Mouse (Mus musculus) cortical plate, adult 2 months (tissue): Measurements from ENCODE around the gene Tktl2. TPM values are rescaled to one million over a fixed set of nuclear protein-coding genes. Genes with fewer than 3 reads are reported as not detected.

Source experiments
- H3K27ac ChIP-seq: fragments of 200-500 bp; 2 replicates; pipeline ENCODE4 v1.5.1; 2012; ENCODE audit warnings: low read length, control low read depth, inconsistent platforms; ENCODE audit not compliant: insufficient read depth
- H3K4me1 ChIP-seq: fragments of 200-500 bp; 2 replicates; pipeline ENCODE4 v1.6.1; 2011; ENCODE audit warnings: low read length; ENCODE audit not compliant: control insufficient read depth, insufficient read depth
- H3K4me3 ChIP-seq: fragments of 200-500 bp; 2 replicates; pipeline ENCODE4 v1.5.1; 2011; ENCODE audit warnings: mild to moderate bottlenecking, low read length, control low read depth; ENCODE audit not compliant: insufficient read depth
- CTCF ChIP-seq: fragments of 200-500 bp; IDR thresholded peaks from 2 replicates; pipeline ENCODE4 v1.5.1; 2011; ENCODE audit warnings: mild to moderate bottlenecking, control low read depth, low read length; ENCODE audit not compliant: insufficient read depth; ENCODE audit errors: extremely low read depth
- POLR2A ChIP-seq: fragments of 200-500 bp; IDR thresholded peaks from 2 replicates; pipeline ENCODE4 v1.6.1; 2011; ENCODE audit warnings: mild to moderate bottlenecking, low read length, control low read depth; ENCODE audit not compliant: insufficient read depth; ENCODE audit errors: extremely low read depth
- polyA plus RNA-seq: library from polyadenylated mRNA; depleted of rRNA; stranded (reverse); fragments of >200 nt; gene quantifications from 2 replicates; pipeline ENCODE4 v1.2.3, GENCODE M21; 2012; rRNA removed

Tktl2 gene
- 0.13 and 0.17 TPM in 2 replicates for polyA plus RNA-seq

DNA sequence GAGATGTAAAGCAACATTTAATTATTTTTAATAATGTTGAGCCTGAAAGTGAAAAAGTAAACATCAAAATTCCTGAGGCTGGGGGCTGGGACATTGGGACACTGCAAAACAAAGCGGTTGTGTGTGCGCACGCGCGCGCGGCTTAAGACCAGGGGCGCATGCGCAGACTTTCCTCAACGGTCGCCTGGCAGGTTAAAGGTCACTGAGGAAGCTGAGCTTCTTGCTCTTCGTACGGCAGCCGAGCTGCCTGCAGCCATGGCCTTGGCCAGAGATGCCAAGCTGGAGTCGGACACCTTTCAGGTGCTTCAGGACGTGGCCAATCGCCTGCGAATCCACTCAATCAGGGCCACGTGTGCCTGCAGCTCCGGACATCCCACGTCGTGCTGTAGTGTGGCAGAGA is at the start of gene Tktl2:
Gene Tktl2, plus strand, starts transcription at position 220 of the 400 bp plus-strand sequence.
- Histone ChIP-seq H3K27ac (no peak within 1 kb of the TSS), H3K4me1 (no peaks in the 10 kb centered on the region), H3K4me3 (no peak within 1 kb of the TSS)
- TF ChIP-seq CTCF (no peak), POLR2A (no peak)

DNA sequence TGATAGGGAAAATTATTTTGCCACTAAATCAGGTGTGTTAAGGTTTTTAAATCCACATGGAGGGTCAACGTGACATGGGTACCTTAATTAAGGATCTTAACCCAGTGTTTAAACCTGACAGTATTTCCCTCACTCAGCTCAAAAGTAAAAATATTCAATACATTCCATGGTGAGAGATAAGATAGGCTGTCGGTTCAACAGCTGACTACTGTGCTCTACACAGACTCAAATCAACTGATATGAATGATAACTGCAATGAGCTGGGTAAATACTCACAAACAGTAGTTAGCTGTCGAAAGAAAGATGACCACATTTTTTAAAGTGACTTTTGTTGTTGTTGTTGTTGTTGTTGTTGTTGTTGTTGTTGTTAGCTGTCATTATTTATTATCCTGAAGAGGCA is 41.7 kb upstream of the Tktl2 start:
- no peak for TF ChIP-seq CTCF
- no peak for TF ChIP-seq POLR2A
- H3K27ac ChIP-seq, result no peak overlapping the region
- H3K4me3 ChIP-seq, result no peak overlapping the region
- no peaks in the 10 kb centered on the region for H3K4me1 ChIP-seq

DNA sequence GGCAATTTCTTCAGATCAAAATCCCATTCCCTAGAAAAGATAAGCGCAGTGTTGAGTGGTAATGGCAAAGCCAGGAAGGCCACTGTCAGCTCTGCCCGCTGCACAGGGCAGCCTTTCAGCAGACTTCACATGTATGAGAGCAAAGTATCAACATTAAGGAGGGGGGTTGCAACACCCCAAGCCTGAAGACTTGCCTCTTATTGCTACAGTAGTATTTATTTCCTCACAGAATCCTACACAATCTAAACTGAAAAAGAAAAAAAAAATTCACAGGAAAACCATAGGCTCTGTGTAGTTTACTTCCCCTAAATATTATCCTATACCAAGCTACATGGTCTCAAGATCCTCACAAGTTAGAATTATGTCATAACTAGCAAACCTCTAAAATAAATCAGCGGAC is 34.7 kb upstream of the Tktl2 start:
- TF ChIP-seq CTCF (no peak), POLR2A (no peak)
- Histone ChIP-seq H3K4me3 (no peak overlapping the region), H3K4me1 (no peaks in the 10 kb centered on the region), H3K27ac (no peak overlapping the region)

GRCm38 (mm10) chr8:66486084-66486763 is 25.3 kb upstream of the Tktl2 start, which contains the start of gene Tma16:
Gene Tma16, minus strand, starts transcription at chr8:66486530.
- no peak for TF ChIP-seq CTCF
- no peak; the same call in 1 of the 2 replicates for TF ChIP-seq POLR2A
- Histone ChIP-seq H3K4me1 (no peaks in the 10 kb centered on the region), H3K27ac (no peak within 1 kb of the TSS), H3K4me3 (peak within 1 kb of the TSS; percentile 88)

- Histone ChIP-seq H3K4me3 (no peak overlapping the region), H3K4me1 (no peaks in the 10 kb centered on the region), H3K27ac (no peak overlapping the region)
- TF ChIP-seq CTCF (no peak), POLR2A (no peak)
These were observed 23.0 kb upstream of the Tktl2 start for GRCm38 (mm10) chr8:66488556-66488955.

- TF ChIP-seq CTCF, result no peak
- no peak for TF ChIP-seq POLR2A
These were observed 20.9 kb upstream of the Tktl2 start for GRCm38 (mm10) chr8:66490624-66491023.

GRCm38 (mm10) chr8:66494496-66494895 is 17.1 kb upstream of the Tktl2 start:
- Histone ChIP-seq H3K27ac (no peak overlapping the region; the same call in 1 of the 2 replicates), H3K4me3 (no peak overlapping the region), H3K4me1 (no peaks in the 10 kb centered on the region)
- TF ChIP-seq CTCF, result no peak
- no peak for TF ChIP-seq POLR2A

More at GRCm38 (mm10) chr8:66490624-66491023, 20.9 kb upstream of the Tktl2 start:
- H3K4me3 ChIP-seq, result no peak overlapping the region
- H3K27ac ChIP-seq, result no peak overlapping the region
- H3K4me1 ChIP-seq, result no peaks in the 10 kb centered on the region

DNA sequence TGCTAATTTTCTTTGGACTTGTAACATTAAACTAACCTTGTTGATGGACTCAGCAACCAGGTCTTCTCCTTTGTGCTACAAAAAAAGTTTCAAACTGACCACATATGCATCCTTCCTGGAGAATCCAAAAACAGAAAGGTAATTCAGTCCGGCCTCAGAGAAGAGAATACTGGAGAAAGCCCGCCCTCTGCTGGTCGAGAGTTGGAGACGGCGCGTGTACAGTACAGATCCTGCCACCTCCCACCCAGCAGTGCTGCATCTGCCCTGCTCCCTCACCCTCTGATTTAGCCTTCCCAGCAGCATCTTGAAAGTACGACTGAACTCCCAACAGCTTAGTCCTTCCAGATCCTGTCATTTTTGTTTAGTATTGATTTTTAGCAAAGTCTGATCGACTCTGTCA is 15.8 kb upstream of the Tktl2 start:
- no peaks in the 10 kb centered on the region for H3K4me1 ChIP-seq
- H3K4me3 ChIP-seq, result no peak overlapping the region
- TF ChIP-seq POLR2A, result no peak
- peak; percentile 74 for TF ChIP-seq CTCF
- H3K27ac ChIP-seq, result no peak overlapping the region

DNA sequence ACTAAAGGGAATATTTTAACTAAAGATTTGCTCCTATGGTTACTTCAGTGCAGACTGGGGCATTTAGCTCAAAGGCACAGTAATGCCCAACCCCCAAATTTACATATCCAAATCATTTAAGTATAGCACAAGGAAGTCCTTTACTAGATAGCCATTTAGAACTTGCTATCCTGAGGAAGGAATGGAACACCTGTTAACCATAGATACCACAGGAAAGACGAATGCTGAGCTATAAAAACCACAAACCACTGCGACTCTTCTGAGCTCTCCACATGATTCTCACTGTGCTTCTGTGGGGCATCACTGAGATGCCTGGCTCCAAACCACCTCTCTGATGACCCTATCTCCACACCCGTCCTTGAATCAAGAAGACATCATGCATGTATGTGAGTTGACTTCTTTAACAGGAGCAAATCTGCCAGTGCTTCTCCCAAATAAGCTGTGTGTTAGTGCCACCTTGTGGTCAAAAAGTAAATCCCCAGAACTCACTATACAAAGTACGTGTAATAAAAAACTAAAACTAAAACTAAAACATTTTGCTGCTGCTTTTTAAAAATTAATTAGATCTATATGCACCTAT is 14.5 kb upstream of the Tktl2 start:
- no peak overlapping the region for H3K27ac ChIP-seq
- H3K4me3 ChIP-seq, result no peak overlapping the region

GRCm38 (mm10) chr8:66503381-66503780 is 8.2 kb upstream of the Tktl2 start:
- Histone ChIP-seq H3K4me3 (no peak overlapping the region), H3K27ac (no peak overlapping the region), H3K4me1 (no peaks in the 10 kb centered on the region)
- TF ChIP-seq CTCF, result no peak
- TF ChIP-seq POLR2A, result no peak

More for the DNA sequence above, 14.5 kb upstream of the Tktl2 start:
- H3K4me1 ChIP-seq, result no peaks in the 10 kb centered on the region
- TF ChIP-seq CTCF, result peak; percentile 52; the same call in 1 of the 2 replicates
- no peak for TF ChIP-seq POLR2A
